Mouse (Mus musculus): ENCODE data around the gene Olfr1018. TPM values are rescaled to one million over a fixed set of nuclear protein-coding genes. Genes with fewer than 3 reads are reported as not detected.

Olfr1018 gene
- not detected for polyA plus RNA-seq (2017; shearing (Covaris generic))

GRCm38 (mm10) chr2:85818179-85818578 is at the start of gene Olfr1018:
Gene Olfr1018, plus strand, starts transcription at chr2:85818479.

GRCm38 (mm10) chr2:85772413-85772812 is 45.9 kb upstream of the Olfr1018 start, which contains the start of gene Olfr1014:
Gene Olfr1014, plus strand, starts transcription at chr2:85772713.

GRCm38 (mm10) chr2:85781717-85782116 is 36.6 kb upstream of the Olfr1018 start, which contains the start of gene Olfr1015:
Gene Olfr1015, plus strand, starts transcription at chr2:85782017.

GRCm38 (mm10) chr2:85802444-85802843 is 15.8 kb upstream of the Olfr1018 start, which contains the start of gene Olfr1016:
Gene Olfr1016, minus strand, starts transcription at chr2:85802544.

GRCm38 (mm10) chr2:85845383-85845782 is 27.1 kb downstream of the Olfr1018 start, which contains the start of gene Olfr1019:
Gene Olfr1019, minus strand, starts transcription at chr2:85845483.

GRCm38 (mm10) chr2:85846730-85847129 is 28.5 kb downstream of the Olfr1018 start, which contains the start of gene Olfr1020:
Gene Olfr1020, plus strand, starts transcription at chr2:85847030.

GRCm38 (mm10) chr2:85868294-85868693 is 50.0 kb downstream of the Olfr1018 start, which contains the start of gene Olfr1022:
Gene Olfr1022, plus strand, starts transcription at chr2:85868594.

Other genes with a start within 250 kb of the Olfr1018 start
- not detected for gene Olfr996, start 239.3 kb upstream of the Olfr1018 start, polyA plus RNA-seq (2017; shearing (Covaris generic))
- gene Olfr998, start 229.5 kb upstream of the Olfr1018 start, polyA plus RNA-seq (2017; shearing (Covaris generic)): not detected
- not detected for gene Olfr1000, start 206.6 kb upstream of the Olfr1018 start, polyA plus RNA-seq (2017; shearing (Covaris generic))
- not detected for gene Olfr1002, start 167.8 kb upstream of the Olfr1018 start, polyA plus RNA-seq (2017; shearing (Covaris generic))
- gene Olfr154, start 154.0 kb upstream of the Olfr1018 start, polyA plus RNA-seq (2017; shearing (Covaris generic)): not detected
- not detected for gene Olfr1006, start 139.7 kb upstream of the Olfr1018 start, polyA plus RNA-seq (2017; shearing (Covaris generic))
- gene Olfr1008, start 129.0 kb upstream of the Olfr1018 start, polyA plus RNA-seq (2017; shearing (Covaris generic)): not detected
- not detected for gene Olfr1009, start 103.1 kb upstream of the Olfr1018 start, polyA plus RNA-seq (2017; shearing (Covaris generic))
- gene Olfr1012, start 55.7 kb upstream of the Olfr1018 start, polyA plus RNA-seq (2017; shearing (Covaris generic)): not detected
- not detected for gene Olfr1013, start 51.4 kb upstream of the Olfr1018 start, polyA plus RNA-seq (2017; shearing (Covaris generic))
- gene Olfr1014, start 45.8 kb upstream of the Olfr1018 start, polyA plus RNA-seq (2017; shearing (Covaris generic)): not detected
- not detected for gene Olfr1015, start 36.5 kb upstream of the Olfr1018 start, polyA plus RNA-seq (2017; shearing (Covaris generic))
- gene Olfr1016, start 15.9 kb upstream of the Olfr1018 start, polyA plus RNA-seq (2017; shearing (Covaris generic)): not detected
- not detected for gene Olfr1019, start 27.0 kb downstream of the Olfr1018 start, polyA plus RNA-seq (2017; shearing (Covaris generic))
- gene Olfr1020, start 28.6 kb downstream of the Olfr1018 start, polyA plus RNA-seq (2017; shearing (Covaris generic)): not detected
- not detected for gene Olfr1022, start 50.1 kb downstream of the Olfr1018 start, polyA plus RNA-seq (2017; shearing (Covaris generic))
- not detected for gene Olfr1023, start 67.2 kb downstream of the Olfr1018 start, polyA plus RNA-seq (2017; shearing (Covaris generic))
- gene Olfr1024, start 86.6 kb downstream of the Olfr1018 start, polyA plus RNA-seq (2017; shearing (Covaris generic)): not detected
- not detected for gene Olfr1025-ps1, start 96.7 kb downstream of the Olfr1018 start, polyA plus RNA-seq (2017; shearing (Covaris generic))
- gene Olfr1026, start 103.1 kb downstream of the Olfr1018 start, polyA plus RNA-seq (2017; shearing (Covaris generic)): not detected
- not detected for gene Olfr1028, start 132.0 kb downstream of the Olfr1018 start, polyA plus RNA-seq (2017; shearing (Covaris generic))
- gene Olfr1029, start 155.4 kb downstream of the Olfr1018 start, polyA plus RNA-seq (2017; shearing (Covaris generic)): not detected
- not detected for gene Olfr1030, start 160.8 kb downstream of the Olfr1018 start, polyA plus RNA-seq (2017; shearing (Covaris generic))
- gene Olfr1031, start 171.8 kb downstream of the Olfr1018 start, polyA plus RNA-seq (2017; shearing (Covaris generic)): not detected
- gene Olfr1032, start 187.1 kb downstream of the Olfr1018 start, polyA plus RNA-seq (2017; shearing (Covaris generic)): not detected
- not detected for gene Olfr1033, start 202.2 kb downstream of the Olfr1018 start, polyA plus RNA-seq (2017; shearing (Covaris generic))
- not detected for gene Olfr1034, start 227.4 kb downstream of the Olfr1018 start, polyA plus RNA-seq (2017; shearing (Covaris generic))